Mouse (Mus musculus) forebrain, embryonic 12.5 days (tissue): ENCODE measurements around the gene Xpc. TPM values are rescaled to one million over a fixed set of nuclear protein-coding genes. Genes with fewer than 3 reads are reported as not detected.

Experiments used
- ATAC-seq: fragments of 200-750 bp; cut with Nextera tagmentation; 2 replicates; pipeline ENCODE4 v1.8.0; 2017; ENCODE audit warnings: moderate TSS enrichment; ENCODE audit not compliant: low FRiP score
- H3K27ac ChIP-seq: fragments of 300-500 bp; sonication (generic); 2 replicates; pipeline ENCODE4 v1.5.1; 2016; ENCODE audit warnings: mild to moderate bottlenecking
- H3K27me3 ChIP-seq: fragments of 300-500 bp; sonication (generic); 2 replicates; pipeline ENCODE4 v1.6.1; 2016; ENCODE audit warnings: mild to moderate bottlenecking
- H3K36me3 ChIP-seq: fragments of 300-500 bp; sonication (generic); replicated peaks from 2 replicates; pipeline ENCODE4 v1.6.1; 2016; ENCODE audit warnings: mild to moderate bottlenecking
- H3K4me1 ChIP-seq: fragments of 300-500 bp; sonication (generic); 2 replicates; pipeline ENCODE4 v1.6.1; 2016
- H3K4me2 ChIP-seq: fragments of 300-500 bp; sonication (generic); 2 replicates; pipeline ENCODE4 v1.6.1; 2016; ENCODE audit warnings: mild to moderate bottlenecking, moderate library complexity
- H3K4me3 ChIP-seq: fragments of 300-500 bp; sonication (generic); replicated peaks from 2 replicates; pipeline ENCODE4 v1.5.1; 2016; ENCODE audit warnings: mild to moderate bottlenecking
- H3K9ac ChIP-seq: fragments of 300-500 bp; sonication (generic); 2 replicates; pipeline ENCODE4 v1.6.1; 2016; ENCODE audit warnings: mild to moderate bottlenecking
- H3K9me3 ChIP-seq: fragments of 300-500 bp; sonication (generic); 2 replicates; pipeline ENCODE4 v1.6.1; 2016
- WGBS: fragments of 180-500 bp; shearing (Covaris S2); methylation state at CpG from one replicate; pipeline ENCODE4 v1.1.7; 2016; 5-methylcytosine and 5-hydroxymethylcytosine counted together
- polyA plus RNA-seq: library from polyadenylated mRNA; unstranded; fragments of >200 nt; fragmentation: Nextera tagmentation; extraction: Ambion mirVana; gene quantifications from 2 replicates; pipeline ENCODE4 v1.2.1, GENCODE M21; 2016

The Xpc gene
- polyA plus RNA-seq, 1 experiment from 2014 or later, result 24.4 TPM

DNA sequence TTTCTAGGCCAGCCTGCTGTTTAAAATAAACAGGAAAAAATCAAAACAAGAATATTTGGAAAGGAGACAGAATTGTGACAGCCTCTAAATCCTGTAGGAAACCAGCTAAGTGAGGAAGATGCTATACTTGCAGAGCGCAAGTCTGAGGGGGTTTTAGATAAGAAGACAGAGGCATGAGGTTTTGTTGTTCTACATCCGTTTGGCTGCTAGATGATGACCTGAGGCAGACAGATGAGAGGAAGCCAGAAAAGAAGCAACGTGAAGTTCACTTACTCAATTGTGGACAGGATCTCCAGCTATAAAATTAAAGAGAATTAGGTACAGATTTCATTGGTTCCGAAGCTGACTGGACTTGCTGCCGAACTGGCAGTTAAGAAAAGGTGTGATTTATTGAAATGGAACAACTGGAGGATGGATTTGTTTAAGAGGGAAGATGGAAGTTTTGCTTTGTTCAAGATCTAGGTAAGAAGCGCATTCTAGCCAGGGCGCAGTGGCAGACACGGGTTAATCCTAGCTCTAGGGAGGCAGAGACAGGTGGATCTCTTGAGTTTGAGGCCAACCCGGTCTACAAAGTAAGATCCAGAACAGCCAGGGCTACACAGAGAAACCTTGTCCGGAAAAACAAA lies 838 bp downstream of the Xpc start:
- H3K9me3 ChIP-seq, result no peaks in the 10 kb centered on the region
- H3K4me1 ChIP-seq, result peaks cover 21% of the 10 kb centered on the region
- H3K4me2 ChIP-seq, result peak overlapping the region; percentile 76
- no peak overlapping the region for H3K27ac ChIP-seq
- peak overlapping the region; percentile 80 for H3K4me3 ChIP-seq
- no peak for ATAC-seq
- 35% methylated on average over 10 of the region's 10 CpGs for WGBS
- peak overlapping the region; percentile 71 for H3K9ac ChIP-seq
- H3K27me3 ChIP-seq, result no peaks in the 10 kb centered on the region
- peaks cover 22% of the 10 kb centered on the region for H3K36me3 ChIP-seq

DNA sequence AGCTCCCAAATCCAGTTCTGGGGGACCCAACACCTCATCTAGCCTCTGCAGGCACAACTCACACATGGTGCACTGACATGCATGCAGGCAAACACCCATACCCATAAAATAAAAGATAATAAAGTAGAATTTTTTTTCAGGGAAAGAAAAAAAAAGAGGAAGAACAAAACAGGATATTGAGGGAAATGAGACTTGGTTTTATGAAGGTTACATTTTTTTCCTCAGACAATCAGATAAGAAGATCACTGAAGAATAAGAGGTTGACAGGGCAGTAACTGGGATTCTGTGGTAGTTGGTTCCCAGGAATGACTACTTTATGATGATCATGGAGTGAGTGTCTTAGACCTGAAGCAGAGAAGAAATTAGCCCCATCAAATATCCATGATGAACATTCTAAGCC lies 1.6 kb downstream of the Xpc start:
- no peak overlapping the region for H3K4me3 ChIP-seq
- no peak for ATAC-seq
- H3K36me3 ChIP-seq, result peaks cover 15% of the 10 kb centered on the region
- no peak overlapping the region for H3K9ac ChIP-seq
- H3K9me3 ChIP-seq, result no peaks in the 10 kb centered on the region
- H3K27me3 ChIP-seq, result no peaks in the 10 kb centered on the region
- H3K4me1 ChIP-seq, result peaks cover 21% of the 10 kb centered on the region
- H3K27ac ChIP-seq, result no peak overlapping the region
- H3K4me2 ChIP-seq, result peak overlapping the region; percentile 76; the same call in 1 of the 2 replicates

DNA sequence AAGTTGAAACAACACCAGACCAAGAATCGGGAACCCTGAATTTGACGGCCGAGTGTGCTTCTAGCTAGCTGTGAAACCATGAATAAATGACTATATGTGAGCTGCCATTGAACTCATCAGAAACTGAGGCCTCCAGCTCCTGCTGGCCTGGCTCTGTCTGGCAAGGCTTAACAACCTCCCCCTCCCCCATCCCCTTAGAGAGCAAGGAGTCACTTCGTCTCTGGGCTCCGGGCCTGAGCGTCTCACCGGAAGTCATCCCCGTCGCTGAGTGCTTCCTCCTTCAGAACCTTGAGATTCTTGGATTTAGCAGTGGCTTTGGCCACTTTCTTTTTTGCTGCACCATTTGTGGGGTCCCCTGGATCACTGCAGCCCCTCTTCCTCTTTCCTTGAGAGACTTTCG lies 5.5 kb downstream of the Xpc start:
- 89% methylated on average over 10 of the region's 10 CpGs for WGBS
- ATAC-seq, result no peak
- peaks cover 33% of the 10 kb centered on the region for H3K36me3 ChIP-seq

DNA sequence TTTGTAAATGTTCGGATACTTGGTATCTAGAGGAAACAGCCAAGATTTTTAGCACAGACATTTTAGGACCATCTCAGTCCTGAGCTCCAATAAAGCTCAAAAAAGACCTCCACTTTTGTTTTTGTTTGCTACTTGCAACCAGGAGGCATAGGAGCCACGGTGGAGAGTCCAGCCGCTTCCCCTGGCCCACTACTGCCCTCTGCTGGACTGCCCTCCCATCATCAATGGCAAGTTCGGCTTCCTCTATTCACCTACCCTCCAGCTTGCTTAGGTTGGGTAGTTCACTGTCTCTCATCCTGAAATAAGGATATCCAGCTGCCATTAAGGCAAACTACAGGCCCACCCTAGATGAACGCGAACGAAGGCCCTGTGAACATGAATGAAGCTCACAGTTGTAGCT lies 6.4 kb downstream of the Xpc start:
- H3K27ac ChIP-seq, result no peak overlapping the region
- no peak for ATAC-seq
- H3K36me3 ChIP-seq, result peaks cover 42% of the 10 kb centered on the region
- no peak overlapping the region for H3K4me3 ChIP-seq
- no peaks in the 10 kb centered on the region for H3K27me3 ChIP-seq
- H3K4me2 ChIP-seq, result no peak overlapping the region
- H3K4me1 ChIP-seq, result peaks cover under 1% of the 10 kb centered on the region; the same call in 1 of the 2 replicates
- H3K9ac ChIP-seq, result no peak overlapping the region
- 37% methylated on average over 7 of the region's 7 CpGs for WGBS
- H3K9me3 ChIP-seq, result no peaks in the 10 kb centered on the region

More for the DNA sequence above, 5.5 kb downstream of the Xpc start:
- no peaks in the 10 kb centered on the region for H3K9me3 ChIP-seq
- H3K9ac ChIP-seq, result no peak overlapping the region
- no peaks in the 10 kb centered on the region for H3K27me3 ChIP-seq
- peaks cover 10% of the 10 kb centered on the region; the same call in 1 of the 2 replicates for H3K4me1 ChIP-seq
- no peak overlapping the region for H3K4me3 ChIP-seq
- no peak overlapping the region for H3K27ac ChIP-seq
- H3K4me2 ChIP-seq, result no peak overlapping the region

DNA sequence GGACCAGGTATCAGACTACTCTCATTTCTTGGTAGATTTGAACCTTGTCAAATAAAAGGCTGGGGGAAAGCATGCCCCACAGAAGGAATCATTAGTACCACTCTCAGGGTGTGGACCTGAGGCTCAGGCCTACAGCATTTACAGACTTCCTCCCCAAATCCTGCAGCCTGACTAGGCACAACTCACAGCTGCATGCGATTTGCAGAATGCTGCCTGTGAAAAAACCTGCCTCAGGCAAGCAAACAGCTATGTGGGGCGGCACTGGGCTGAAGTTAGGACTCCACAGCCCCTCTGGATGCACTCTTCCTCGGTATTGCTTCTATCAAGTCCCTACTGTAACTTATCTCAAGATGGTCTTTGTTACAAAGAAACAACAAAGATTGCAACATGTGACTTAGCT lies 7.6 kb downstream of the Xpc start:
- no peak overlapping the region for H3K27ac ChIP-seq
- H3K9me3 ChIP-seq, result 0 out of 2 replicates have a peak, but pooled peaks cover 2% of the 10 kb centered on the region
- H3K9ac ChIP-seq, result no peak overlapping the region
- no peak for ATAC-seq
- H3K4me3 ChIP-seq, result no peak overlapping the region
- WGBS, result 87% methylated on average over 3 of the region's 3 CpGs
- H3K4me2 ChIP-seq, result no peak overlapping the region
- no peaks in the 10 kb centered on the region for H3K27me3 ChIP-seq
- peaks cover 55% of the 10 kb centered on the region for H3K36me3 ChIP-seq
- H3K4me1 ChIP-seq, result no peaks in the 10 kb centered on the region

DNA sequence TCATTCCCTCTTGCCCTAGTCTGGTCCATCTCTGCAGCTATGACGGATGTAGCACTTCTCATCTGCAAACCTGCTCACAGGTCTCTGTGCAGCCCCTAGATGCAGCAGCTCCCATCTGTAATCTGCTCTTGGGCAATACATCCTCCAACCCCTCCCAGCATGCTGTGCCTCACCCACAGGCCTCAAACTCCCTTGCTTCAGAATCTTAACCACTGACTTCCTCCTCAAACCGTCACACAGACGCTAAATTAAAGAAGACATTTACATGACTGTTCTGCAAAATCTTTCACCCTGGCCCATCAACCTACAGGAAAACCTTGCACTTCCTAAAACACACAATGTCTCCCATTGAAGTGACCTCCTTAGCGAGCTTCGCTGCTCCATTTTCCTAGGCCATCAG lies 9.7 kb downstream of the Xpc start:
- no peaks in the 10 kb centered on the region for H3K27me3 ChIP-seq
- no peak overlapping the region for H3K4me3 ChIP-seq
- no peak overlapping the region for H3K4me2 ChIP-seq
- no peak for ATAC-seq
- 0 out of 2 replicates have a peak, but pooled peaks cover 2% of the 10 kb centered on the region for H3K9me3 ChIP-seq
- H3K36me3 ChIP-seq, result peaks cover 72% of the 10 kb centered on the region
- no peak overlapping the region for H3K9ac ChIP-seq
- H3K4me1 ChIP-seq, result no peaks in the 10 kb centered on the region
- H3K27ac ChIP-seq, result no peak overlapping the region
- WGBS, result 90% methylated on average over 5 of the region's 5 CpGs

DNA sequence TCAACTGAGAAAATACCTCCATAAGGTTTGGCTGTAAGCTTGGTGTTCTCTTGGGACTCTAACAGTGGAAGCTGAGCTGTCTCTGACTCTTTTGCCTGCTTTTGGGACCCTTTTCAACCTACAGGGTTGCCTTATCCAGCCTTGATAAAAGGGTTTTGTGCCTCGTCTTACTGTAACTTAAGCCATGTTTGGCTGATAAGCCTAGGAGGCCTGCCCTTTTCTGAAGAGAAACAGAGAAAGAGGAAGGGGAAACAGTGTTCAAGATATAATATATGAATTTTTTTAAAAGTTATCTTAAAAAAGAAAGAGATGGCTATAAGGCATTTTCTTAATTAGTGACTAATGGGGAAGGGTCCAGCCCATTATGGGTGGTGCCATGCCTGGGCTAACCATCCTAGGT lies 12.4 kb downstream of the Xpc start:
- peaks cover 96% of the 10 kb centered on the region for H3K36me3 ChIP-seq
- no peak for ATAC-seq

DNA sequence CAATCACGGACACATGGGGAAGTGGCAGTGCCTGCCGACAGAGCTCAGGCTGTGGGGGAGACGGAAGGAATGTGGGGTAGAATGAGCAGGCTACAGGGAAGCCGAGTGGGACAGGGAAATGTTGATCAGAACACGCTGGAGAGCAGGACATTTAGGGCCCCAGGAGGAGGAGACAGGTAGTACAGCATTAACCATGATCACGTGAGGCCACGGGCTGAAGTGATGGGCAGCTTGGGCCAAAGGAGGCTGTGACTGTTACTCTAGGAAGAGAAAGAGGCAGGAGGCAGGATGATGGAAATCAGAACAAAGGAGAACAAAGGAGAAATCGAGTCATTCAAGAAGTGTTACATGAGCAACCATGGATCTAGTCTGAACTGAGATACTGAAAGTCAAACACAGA lies 21.2 kb downstream of the Xpc start:
- H3K9me3 ChIP-seq, result no peaks in the 10 kb centered on the region
- no peak overlapping the region for H3K9ac ChIP-seq
- no peak overlapping the region for H3K4me2 ChIP-seq
- ATAC-seq, result no peak
- no peak overlapping the region for H3K4me3 ChIP-seq
- WGBS, result 93% methylated on average over 8 of the region's 8 CpGs
- no peaks in the 10 kb centered on the region for H3K27me3 ChIP-seq
- no peak overlapping the region for H3K27ac ChIP-seq
- H3K4me1 ChIP-seq, result peaks cover 4% of the 10 kb centered on the region; the same call in 1 of the 2 replicates
- peaks cover 84% of the 10 kb centered on the region for H3K36me3 ChIP-seq

More for the DNA sequence above, 12.4 kb downstream of the Xpc start:
- Histone ChIP-seq H3K9ac (no peak overlapping the region), H3K27me3 (no peaks in the 10 kb centered on the region), H3K9me3 (0 out of 2 replicates have a peak, but pooled peaks cover 2% of the 10 kb centered on the region), H3K27ac (no peak overlapping the region), H3K4me3 (no peak overlapping the region), H3K4me2 (no peak overlapping the region), H3K4me1 (no peaks in the 10 kb centered on the region)
- WGBS, result 84% methylated on average over 1 of the region's 1 CpGs

DNA sequence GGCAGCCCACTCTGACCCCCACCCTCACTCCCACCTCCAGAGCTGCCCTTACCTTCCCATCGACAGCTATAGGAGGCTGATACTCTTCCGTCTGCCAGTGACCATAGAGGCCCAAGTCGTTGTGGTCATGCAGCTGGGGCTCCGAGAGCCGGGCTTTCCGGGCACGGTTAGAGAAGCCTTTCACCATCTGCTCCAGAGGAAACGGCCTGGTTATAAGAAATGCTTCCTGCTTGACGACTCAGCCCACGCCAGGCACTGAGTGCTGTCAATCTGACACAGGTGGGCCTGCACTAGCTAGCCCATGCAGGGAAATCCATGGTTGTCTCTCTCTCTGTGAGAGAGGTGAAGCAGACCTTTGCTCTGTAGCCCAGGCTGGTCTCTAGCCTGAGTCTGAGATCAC lies 22.6 kb downstream of the Xpc start:
- Histone ChIP-seq H3K4me2 (no peak overlapping the region), H3K27ac (no peak overlapping the region), H3K9me3 (no peaks in the 10 kb centered on the region), H3K4me1 (peaks cover 4% of the 10 kb centered on the region; the same call in 1 of the 2 replicates), H3K4me3 (no peak overlapping the region), H3K36me3 (peaks cover 80% of the 10 kb centered on the region), H3K9ac (no peak overlapping the region), H3K27me3 (no peaks in the 10 kb centered on the region)
- no peak for ATAC-seq
- 90% methylated on average over 10 of the region's 10 CpGs for WGBS

DNA sequence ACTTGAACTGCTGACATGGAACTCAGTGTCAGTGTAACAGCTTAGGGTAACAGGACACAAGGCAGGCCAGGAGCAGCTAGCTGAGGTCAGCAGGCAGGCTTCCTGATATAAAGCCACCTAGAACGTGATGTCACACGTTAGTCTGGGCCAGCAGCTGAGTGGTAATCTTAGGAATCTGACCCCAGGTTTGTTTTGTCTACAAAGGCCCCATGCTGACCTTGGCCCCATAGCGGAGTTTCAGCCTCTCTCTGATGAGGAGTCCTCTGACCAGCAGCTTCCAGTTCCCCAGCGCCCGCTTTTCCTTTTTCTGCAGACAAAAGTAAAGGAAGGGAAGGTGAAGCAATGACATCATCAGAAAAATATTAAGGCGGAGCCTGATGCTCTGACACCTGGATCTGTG lies 24.7 kb downstream of the Xpc start:
- no peaks in the 10 kb centered on the region for H3K9me3 ChIP-seq
- no peak for ATAC-seq
- no peaks in the 10 kb centered on the region for H3K27me3 ChIP-seq
- H3K4me3 ChIP-seq, result no peak overlapping the region
- no peak overlapping the region for H3K4me2 ChIP-seq
- WGBS, result 74% methylated on average over 6 of the region's 6 CpGs
- no peak overlapping the region for H3K9ac ChIP-seq
- no peak overlapping the region for H3K27ac ChIP-seq
- H3K36me3 ChIP-seq, result peaks cover 81% of the 10 kb centered on the region
- peaks cover 4% of the 10 kb centered on the region; the same call in 1 of the 2 replicates for H3K4me1 ChIP-seq

DNA sequence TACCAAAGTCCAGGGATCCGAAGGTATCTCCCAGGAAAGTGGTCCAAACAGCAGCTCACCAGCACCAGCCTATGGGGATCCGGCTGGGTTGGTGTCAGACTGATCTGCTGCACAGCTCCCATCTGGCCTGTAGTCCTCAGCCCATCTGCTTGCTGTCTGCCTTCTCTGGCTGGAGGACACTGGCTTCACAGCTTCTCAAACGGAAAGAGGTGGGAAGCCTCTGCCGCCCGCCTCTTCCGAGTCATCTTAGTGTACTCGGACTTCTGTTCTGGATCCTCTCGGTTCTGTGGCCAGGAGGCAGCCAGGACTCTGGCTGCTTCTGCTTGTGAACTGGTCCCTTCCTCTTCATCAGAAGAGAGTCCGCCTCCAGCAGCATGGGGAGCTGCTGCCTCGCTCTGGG lies 25.8 kb downstream of the Xpc start:
- H3K36me3 ChIP-seq, result peaks cover 84% of the 10 kb centered on the region

DNA sequence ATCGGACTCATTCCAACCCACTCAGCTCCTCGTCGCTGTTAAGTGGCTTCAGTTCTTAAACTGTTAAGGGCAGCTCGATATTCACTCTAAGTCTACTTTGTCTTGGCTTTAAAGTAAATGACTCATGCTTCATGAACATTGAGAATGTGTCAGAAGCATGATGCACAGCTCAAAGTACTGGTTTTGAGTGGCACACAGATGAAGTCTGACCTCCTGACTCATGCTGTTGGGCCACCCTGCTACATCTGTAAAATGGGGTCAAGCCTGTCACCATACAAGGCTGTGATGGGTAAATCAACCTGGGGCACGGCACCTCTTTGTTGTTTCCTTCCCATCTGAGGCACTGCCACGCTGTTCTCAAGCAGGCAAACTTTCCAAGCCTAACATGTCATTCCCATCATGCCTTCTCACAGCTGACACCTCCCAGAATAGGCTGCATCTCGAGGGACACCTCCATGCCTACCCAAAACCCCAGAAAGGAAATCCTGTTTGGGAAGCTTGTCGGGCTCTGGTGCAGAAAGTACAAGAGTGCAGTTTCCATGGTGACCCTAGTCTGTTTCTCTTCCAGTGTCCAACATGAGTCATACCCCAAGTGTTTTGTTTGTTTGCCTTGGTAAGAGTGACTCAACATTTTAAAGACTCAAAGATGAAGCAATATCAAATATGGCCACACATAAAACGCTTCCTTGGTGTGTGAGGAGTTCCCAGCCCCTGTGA lies 27.0 kb downstream of the Xpc start:
- H3K27me3 ChIP-seq, result no peaks in the 10 kb centered on the region
- no peak overlapping the region for H3K9ac ChIP-seq
- H3K36me3 ChIP-seq, result peaks cover 87% of the 10 kb centered on the region
- no peak for ATAC-seq
- no peak overlapping the region for H3K4me3 ChIP-seq
- H3K9me3 ChIP-seq, result no peaks in the 10 kb centered on the region
- peaks cover 4% of the 10 kb centered on the region; the same call in 1 of the 2 replicates for H3K4me1 ChIP-seq
- 88% methylated on average over 9 of the region's 9 CpGs for WGBS
- no peak overlapping the region for H3K27ac ChIP-seq
- no peak overlapping the region for H3K4me2 ChIP-seq

More for the DNA sequence above, 25.8 kb downstream of the Xpc start:
- Histone ChIP-seq H3K27ac (no peak overlapping the region), H3K27me3 (no peaks in the 10 kb centered on the region), H3K4me1 (peaks cover 4% of the 10 kb centered on the region; the same call in 1 of the 2 replicates), H3K9ac (no peak overlapping the region), H3K4me3 (no peak overlapping the region), H3K9me3 (no peaks in the 10 kb centered on the region), H3K4me2 (no peak overlapping the region)
- WGBS, result 90% methylated on average over 10 of the region's 10 CpGs
- no peak for ATAC-seq
